ENCODE assay signal across 16 mouse cellular contexts in genomic region chr13:59387627-59388325, GRCm38 (mm10).
DNase-seq lines count a peak whose midpoint lies in the region; ATAC-seq lines count a peak whose summit lies in the region.
"Had no signal": no experiment of that assay in that cellular context is flagged by ENCODE, and none has a peak within 500 bp of the region (broad histone marks: within the 10 kb centered on the region; RNA-seq: fewer than 3 reads in every experiment).

No protein-coding gene starts in this region.

- no peak overlapping the region for H3K27ac ChIP-seq in hindbrain, embryonic 12.5 days
- peak overlapping the region; percentile 35; the same call in 1 of the 2 replicates for H3K27ac ChIP-seq in midbrain, embryonic 13.5 days

- H3K9me3 ChIP-seq in hindbrain, embryonic 12.5 days (replicated peaks), result no peaks in the 10 kb centered on the region
- H3K9me3 ChIP-seq in midbrain, embryonic 13.5 days, result no peaks in the 10 kb centered on the region
- H3K9me3 ChIP-seq: heart, embryonic 12.5 days had no signal

- peaks cover 10% of the 10 kb centered on the region; the same call in 1 of the 2 replicates for H3K4me1 ChIP-seq in hindbrain, embryonic 12.5 days
- H3K4me1 ChIP-seq in midbrain, embryonic 13.5 days (replicated peaks), result peaks cover 13% of the 10 kb centered on the region
- H3K4me1 ChIP-seq: heart, embryonic 12.5 days had no signal

- H3K4me3 ChIP-seq in hindbrain, embryonic 12.5 days, result no peak overlapping the region
- H3K4me3 ChIP-seq in midbrain, embryonic 13.5 days (replicated peaks), result no peak overlapping the region
- H3K4me3 ChIP-seq: heart, embryonic 12.5 days; myocyte had no signal

- DNase-seq in 416B (ENCODE audit: low read depth), result peak; percentile 9
- DNase-seq in R1 (ENCODE audit: low read depth, low spot score), result peak; percentile 18
- DNase-seq in right cerebral cortex, postnatal 25 days, result no peak
- DNase-seq in thymus, postnatal 10 days (ENCODE audit: low spot score in 2 of 2), result no peak
- no peak for DNase-seq in lung, adult 18-20 months
- DNase-seq: adrenal gland, postnatal 10 days; gastrocnemius, postnatal 10 days; kidney, adult 9 months; kidney, postnatal 4 days; lung, embryonic 14.5 days; thymus, postnatal 25 days had no signal

- peak; percentile 78 for ATAC-seq in hindbrain, embryonic 12.5 days (ENCODE audit: low FRiP score)
- ATAC-seq in midbrain, embryonic 13.5 days, result peak; percentile 84
- no peak for ATAC-seq in erythroid progenitor cell, adult 5-6 weeks (replicated peaks; ENCODE audit: low FRiP score, poor library complexity, severe bottlenecking)

- H3K4me2 ChIP-seq in hindbrain, embryonic 12.5 days (replicated peaks), result no peak overlapping the region
- no peak overlapping the region for H3K4me2 ChIP-seq in midbrain, embryonic 13.5 days (replicated peaks)
- H3K4me2 ChIP-seq: heart, embryonic 12.5 days; lung, embryonic 14.5 days had no signal

- no peaks in the 10 kb centered on the region for H3K27me3 ChIP-seq in hindbrain, embryonic 12.5 days
- no peaks in the 10 kb centered on the region for H3K27me3 ChIP-seq in midbrain, embryonic 13.5 days
- H3K27me3 ChIP-seq: heart, embryonic 12.5 days had no signal

- no peak overlapping the region for H3K9ac ChIP-seq in hindbrain, embryonic 12.5 days
- H3K9ac ChIP-seq in midbrain, embryonic 13.5 days (replicated peaks), result no peak overlapping the region
- H3K9ac ChIP-seq: heart, embryonic 12.5 days; lung, embryonic 14.5 days had no signal

- WGBS in hindbrain, embryonic 12.5 days, result 66% methylated on average over 14 of the region's 14 CpGs
- WGBS in midbrain, embryonic 13.5 days, result 64% methylated on average over 14 of the region's 14 CpGs

- no peaks in the 10 kb centered on the region for H3K36me3 ChIP-seq in hindbrain, embryonic 12.5 days
- H3K36me3 ChIP-seq in midbrain, embryonic 13.5 days, result no peaks in the 10 kb centered on the region
- H3K36me3 ChIP-seq: heart, embryonic 12.5 days had no signal

Comparison
In these comparisons a context has a peak if more than half of its experiments do, and no peak if none do; other contexts are left out.
1. DNase-seq: peak in 416B (single experiment) and R1 (single experiment); none in right cerebral cortex, postnatal 25 days (single experiment), thymus, postnatal 10 days (0 of 2) and lung, adult 18-20 months (0 of 2).